Mouse (Mus musculus) embryo, embryonic 11.5 days (tissue): ENCODE results near the gene Hoxa13.

Experiments
- DNase-seq: peaks from one replicate; pipeline ENCODE4 v3.0.0-alpha.2; 2012; ENCODE audit warnings: low read depth, low spot score

The Hoxa13 gene

DNA sequence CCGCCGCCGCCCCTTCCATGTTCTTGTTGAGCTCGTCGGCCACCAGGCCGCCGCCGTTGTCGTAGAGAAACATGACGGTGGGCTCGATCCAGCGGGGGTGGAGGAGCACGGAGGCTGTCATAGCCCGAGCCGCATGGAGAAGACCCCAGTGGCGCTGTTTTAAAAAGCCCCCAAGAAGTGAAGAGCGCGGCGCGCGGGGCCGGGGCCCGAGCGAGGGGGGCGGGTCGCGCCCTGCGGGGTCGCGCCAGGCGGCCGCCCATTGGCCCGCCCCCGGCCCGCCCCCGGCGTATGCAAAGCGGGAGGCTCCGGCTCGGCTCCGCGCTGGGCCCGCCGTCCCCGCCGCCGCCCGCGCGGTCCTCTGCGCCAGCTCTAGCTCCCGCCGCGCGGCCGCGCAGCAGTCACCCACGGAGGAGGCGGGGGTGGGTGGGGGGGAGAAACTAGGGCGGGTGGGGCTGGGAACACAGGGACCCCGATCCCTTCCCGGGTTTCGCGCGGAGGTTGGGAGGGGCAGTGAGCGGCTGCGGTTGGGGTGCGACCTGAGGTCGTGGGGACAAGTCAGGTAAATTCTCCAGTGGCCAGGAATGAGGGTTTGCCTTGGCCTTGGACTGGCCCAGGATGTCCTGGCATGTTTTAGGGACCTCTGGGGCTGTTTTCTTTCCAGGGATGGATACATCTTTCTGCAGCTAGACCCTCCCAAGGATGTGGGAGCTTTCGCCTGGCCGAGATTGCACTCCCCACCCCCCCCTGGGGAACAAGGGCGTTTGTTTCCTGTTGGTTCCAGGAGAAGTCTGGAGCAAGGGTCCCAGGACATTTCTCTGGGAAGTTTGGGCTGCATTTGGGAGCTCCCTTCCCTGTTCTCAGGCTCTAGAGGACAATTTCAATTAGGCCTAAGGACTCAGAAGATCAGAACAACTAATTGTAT, at the start of gene Hoxa13:
Gene Hoxa13 (minus strand): TSS at position 227 of the 922 bp plus-strand sequence.
- DNase-seq = no peak

DNA sequence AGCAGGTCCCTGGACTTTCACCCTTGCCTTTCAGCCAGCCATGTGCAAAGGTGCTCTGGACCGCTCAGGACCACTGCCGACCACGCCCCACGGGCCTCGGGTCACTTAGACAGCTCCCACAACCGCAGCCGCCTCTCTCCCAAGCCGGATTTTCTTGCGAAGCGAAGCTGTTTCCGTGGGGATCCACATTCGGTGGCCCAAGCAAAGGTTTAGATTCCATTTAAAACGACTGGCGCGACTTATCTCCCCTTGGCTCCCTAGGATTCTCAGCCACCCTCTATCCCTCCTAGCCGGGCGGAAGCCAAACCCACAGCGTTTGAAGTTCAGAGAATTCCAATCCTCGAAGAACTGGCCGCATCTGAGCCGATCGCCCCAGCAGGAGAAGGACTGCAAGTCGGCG, 49.7 kb upstream of the Hoxa13 start:
- no peak for DNase-seq

DNA sequence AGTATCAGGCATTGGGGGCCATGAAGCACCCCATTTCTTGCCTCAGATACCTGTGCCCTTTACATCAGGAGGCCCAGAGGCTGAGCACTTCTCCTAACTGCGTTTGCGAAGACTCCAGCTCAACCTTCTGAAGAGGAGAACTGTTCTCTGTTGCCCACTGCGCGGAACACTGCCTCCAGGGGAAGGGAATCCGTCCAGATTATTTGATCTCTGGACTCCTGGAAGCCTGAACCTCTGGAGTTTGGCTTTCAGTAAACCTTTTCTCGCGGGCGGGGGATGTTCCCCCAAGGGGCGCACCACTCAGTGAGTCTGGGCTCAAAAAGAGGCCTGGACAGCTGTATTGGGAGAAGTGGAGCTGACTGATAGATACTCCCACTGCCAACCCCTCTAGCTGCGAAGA, 49.1 kb upstream of the Hoxa13 start:
- no peak for DNase-seq

DNA sequence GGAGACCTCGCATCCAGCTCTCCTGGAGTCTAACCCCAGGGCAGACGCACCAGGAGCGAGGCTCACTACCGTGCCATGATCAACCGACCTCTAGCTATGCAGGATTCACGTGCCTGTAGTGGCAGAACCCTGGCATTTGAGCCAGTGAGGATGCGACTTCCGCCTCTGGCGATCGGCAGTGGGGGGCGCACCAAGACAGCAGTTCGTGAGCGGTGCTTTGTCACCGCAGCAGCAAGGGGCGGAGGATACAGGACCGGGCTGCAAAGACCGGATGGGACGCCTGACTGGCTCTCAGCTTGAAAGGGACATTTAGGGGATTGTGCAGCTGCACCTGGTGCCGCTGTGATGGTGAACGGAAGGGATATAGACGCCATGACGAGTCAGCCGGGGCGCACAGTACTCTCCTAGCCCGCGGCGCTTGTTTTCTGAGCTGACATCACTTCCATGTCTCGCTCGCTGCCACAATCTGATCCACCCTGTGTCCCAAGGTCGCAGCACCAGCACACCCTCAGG, 45.3 kb upstream of the Hoxa13 start:
- DNase-seq = no peak

DNA sequence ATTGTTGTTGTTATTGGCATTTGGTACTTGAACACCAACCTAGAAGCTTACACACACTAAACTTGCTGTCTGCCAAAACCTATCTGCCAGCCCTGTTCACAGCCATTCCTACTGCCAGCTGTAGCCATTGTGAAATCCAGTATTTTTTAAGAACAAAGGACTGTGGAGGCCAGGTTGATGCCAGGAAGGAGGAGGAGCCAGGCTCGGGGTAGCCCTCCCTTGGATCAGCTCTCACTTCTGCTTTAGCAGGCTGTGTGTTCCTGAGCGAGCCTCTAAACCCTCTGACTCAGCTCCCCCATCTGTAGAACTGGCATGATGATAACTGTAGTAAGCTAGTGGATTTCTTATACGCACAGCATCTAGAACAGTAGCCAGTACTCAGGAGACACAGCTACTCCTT, 42.7 kb upstream of the Hoxa13 start:
- no peak for DNase-seq

DNA sequence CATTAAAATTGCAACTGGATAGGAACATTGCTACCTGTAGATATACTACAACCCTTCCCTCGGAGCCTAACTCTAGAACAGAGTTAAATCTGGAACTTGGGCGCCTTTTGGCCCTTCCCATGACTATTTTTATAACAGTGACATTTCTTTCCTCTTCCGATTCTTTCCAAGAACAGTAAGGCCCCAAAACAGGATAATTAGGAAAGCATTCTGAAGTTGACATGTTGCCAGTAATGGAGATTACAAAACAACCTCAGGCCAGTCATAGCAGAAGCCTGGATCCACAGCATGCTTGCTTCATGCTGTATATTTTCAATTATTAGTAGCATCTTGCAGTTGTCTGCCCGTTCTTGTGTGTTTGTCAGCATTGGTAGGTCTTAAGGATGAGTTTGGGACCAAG, 40.1 kb upstream of the Hoxa13 start:
- no peak for DNase-seq

DNA sequence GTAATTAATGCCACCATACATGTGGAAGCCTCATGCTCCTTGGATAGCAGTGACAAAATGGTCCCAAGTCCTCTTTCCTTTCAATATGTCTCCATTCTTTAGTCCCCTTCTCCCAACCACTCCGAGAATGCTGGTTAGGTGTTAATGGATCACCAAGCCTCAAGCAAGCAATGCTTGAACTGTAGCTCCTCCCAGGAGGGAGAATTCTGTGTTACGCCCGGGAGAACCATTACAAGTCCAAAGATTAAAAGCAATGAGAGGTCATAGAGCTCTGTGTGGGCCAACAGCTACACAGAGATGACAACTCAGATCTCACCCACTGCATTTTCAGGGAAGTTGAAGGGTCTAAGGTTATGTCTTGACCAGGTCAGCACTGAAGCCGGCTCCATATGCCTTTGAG, 37.8 kb upstream of the Hoxa13 start:
- no peak for DNase-seq

DNA sequence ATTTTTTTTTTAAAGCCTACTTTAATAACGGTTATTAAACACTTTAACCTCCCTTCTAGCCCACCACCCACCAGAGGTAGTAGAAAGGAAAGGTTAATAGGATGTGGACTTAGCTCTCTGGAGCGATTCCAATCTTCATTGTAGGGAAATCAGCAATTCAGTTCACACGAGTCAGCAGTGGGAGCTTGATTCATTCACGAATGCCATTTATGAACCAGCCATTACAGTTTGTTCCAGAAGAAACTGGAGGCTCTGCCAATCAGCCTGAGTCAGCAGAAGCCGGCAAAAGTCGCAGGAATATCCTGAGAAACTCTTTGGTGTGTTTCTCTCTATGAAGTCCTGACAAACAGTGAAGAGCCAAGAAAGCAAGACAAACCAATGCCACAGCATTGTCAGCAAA, 33.9 kb upstream of the Hoxa13 start:
- no peak for DNase-seq

DNA sequence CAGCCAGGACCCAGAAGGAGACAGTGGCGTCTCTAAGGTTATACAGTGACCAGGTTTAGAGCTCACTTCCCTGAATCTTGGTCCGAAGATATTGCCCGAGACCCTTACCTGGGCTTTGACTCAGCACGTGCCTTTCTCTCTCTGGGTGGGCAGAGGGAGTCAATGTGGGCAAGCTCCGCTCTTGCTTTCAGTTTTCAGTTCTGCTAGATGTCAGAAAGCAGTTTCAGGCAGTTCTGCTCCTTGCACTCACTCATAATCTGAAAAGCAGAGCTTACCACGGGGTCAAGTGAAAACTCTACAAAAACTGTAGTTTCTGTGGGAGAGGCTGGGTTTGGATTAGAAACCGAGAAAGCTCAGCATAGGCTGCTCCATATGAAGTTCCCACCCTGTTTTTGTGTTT, 31.6 kb upstream of the Hoxa13 start:
- no peak for DNase-seq

DNA sequence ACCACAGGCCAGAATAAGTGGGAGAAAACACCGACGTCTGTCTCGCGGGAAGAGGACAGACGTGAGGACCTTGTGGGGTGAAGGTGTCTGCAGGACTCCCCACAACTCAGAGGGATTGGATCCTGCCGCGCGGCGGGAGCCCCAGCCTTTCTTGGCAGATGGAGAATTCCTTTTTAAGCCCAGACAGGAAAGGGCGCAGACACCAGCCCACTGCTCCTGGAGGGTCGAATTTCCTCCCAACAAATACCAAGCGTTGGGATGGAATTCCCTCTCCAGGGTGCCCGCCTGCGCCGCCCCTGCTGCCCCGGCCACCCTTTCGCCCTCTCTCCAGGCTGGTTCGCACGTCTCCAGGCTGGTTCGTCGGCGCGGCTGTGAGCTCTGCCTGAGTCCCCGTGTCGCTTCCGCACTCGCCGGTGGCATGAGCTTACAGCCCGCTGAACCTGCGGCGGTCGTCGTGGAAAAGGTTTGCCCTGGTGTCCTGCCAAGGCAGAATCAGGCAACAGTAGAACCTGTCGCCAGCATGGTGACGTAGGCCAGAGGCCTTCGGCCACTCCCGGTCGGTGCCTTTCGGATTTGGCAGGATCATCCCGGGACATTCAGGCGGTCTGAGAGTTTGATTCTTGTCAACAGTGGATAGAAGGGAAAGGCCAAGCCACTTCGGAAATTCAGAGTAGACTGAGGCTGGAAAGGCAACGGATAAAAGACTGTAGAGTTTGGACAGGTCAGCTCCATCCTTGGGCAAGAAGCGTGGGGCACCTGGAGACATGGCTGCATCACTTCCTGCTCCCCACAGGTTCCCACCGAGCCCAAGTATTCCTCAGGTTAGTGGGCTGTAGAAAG, 30.6 kb upstream of the Hoxa13 start:
- no peak for DNase-seq

DNA sequence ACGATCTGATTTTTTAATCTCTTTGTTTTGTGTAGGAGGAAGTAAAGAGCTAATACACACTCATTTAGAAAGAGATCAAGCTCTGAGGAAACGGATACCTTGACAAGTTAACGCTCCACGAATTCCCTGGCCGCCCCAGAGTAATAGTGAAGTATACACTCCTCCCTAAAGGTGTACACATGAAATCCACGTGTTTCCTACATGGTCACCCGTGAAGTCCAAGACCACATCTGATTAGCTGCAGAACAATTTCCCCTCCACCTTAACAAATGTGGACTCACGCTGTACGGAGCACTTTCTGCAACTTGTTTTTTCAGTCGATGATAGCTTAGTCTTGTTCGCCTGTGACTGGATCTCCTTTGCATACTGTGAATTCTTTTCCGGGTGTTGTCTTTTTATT, 29.5 kb upstream of the Hoxa13 start:
- no peak for DNase-seq

DNA sequence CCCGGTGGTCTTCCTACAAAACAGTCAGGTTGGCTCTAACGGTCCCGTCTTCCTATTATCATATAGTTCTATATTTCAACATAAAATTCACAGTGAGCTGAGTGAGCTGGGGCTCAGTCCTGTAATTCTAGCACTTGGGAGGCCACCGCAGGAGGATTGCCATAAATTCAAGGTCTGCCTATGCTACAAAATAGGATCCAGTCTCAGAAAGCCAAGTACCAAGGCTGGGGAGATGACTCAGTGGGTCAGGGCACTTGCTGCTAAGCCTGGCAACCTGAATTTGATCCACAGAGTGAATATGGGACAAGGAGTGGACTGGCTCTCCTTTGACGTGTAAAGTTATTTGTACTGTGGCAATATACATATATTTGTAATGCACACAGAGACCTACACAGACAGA, 23.2 kb upstream of the Hoxa13 start:
- no peak for DNase-seq

DNA sequence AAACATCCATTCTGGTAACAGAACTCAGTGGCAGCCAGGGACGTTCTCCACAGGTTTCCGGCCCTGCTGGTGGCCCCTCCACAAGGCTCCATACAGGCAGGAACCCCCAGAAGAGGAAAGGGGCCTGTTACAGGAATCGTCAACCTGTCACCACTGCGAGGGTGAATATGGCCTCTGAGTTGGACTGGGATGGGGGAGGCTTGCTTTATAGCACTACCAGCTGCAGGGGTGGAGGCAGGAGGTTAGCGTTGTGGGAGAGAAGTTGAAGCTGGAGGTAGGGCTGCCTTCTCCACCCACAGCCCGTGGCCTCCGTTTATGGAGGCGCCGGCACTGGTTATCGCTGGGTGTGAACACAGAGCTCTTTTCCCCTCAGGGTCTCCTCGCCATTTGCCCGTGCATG, 20.4 kb upstream of the Hoxa13 start:
- DNase-seq = no peak

DNA sequence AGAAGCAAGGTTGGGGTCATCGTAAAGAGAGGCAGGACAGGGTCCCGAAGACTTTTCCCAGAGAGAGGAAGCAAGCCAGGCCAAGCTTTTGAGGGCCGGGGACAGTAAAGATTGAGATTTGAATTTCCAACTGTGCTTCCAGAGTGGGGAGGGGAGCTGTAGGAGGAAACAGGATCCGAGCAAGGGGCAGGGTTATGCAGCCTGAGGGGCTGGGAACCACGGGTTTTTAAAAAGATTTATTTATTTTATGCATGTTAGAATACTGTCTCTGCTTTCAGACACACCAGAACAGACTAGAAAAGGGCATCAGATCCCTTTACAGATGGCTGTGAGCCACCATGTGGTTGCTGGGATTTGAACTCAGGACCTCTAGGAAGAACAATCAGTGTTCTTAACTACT, 16.2 kb upstream of the Hoxa13 start:
- DNase-seq = no peak

DNA sequence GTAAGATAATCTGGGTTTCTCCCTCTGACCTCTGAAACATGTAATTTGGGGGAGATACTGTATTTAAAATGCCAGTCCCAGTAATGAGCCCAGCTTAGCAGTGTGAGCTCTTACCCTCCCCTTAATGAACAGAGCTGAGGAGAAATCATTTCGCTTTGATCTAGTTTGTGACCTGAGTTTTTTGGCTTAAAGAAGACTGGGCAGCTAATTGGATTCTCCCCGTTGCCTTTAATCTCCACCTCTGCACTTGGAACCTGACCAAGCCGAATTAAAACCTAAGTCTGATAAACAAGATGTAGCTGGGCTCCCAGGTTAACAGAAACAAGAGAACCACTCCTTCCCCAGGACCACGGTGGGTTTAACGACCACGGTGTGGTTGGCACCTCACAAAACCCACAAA, 15.7 kb upstream of the Hoxa13 start:
- no peak for DNase-seq

DNA sequence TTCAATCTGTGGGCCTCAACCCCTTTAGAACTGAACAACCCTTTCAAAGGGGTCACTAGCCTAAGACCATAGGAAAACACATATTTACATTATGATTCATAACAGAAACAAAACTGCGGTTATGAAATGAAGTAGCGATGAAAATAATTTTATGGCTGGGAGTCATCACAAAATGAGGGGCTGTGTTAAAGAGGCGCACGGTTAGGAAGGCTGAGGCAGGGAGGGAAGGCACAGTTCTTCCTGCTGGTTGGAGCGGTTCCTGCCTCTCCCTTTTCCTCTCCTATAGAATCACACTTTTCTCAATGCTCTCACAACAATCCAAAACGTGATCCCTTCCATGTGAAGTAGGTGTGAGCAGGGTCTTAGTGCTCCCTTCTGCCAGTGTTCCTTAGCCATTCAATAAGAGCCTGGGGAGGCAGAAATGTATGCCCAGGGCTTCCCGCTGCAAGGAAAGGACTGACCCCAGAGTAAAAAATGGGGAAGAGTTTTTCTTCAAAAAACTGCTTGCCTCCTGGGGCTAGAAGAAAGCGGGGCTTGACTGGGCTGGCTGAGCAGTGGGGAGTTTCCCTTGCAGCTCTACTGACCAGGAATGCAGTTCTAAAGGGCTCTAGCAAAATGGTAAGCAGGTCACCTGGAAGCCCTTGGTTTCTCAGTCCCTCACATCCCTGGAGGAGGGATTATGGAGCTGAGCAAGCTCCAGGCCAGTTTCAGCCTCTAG, 15.0 kb upstream of the Hoxa13 start:
- no peak for DNase-seq

DNA sequence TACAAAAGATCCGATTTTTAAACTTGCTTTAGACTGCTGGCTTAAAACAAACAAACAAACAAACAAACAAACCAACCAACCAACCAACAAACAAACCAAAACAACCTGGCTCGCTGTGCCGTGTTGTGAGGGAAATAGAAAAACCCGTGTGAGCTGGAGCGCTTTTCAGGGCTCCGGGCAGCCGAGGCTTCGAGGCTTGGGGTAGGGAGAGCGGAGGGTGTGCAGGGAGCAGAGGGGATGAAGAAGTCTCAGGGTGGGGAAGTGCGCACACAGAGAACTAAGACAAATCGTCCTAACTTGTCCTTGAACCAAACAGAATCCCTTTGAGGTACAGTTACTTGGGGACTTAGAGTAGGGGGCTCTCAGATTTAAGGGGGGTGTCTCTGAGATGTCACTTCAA, 13.9 kb upstream of the Hoxa13 start:
- no peak for DNase-seq

DNA sequence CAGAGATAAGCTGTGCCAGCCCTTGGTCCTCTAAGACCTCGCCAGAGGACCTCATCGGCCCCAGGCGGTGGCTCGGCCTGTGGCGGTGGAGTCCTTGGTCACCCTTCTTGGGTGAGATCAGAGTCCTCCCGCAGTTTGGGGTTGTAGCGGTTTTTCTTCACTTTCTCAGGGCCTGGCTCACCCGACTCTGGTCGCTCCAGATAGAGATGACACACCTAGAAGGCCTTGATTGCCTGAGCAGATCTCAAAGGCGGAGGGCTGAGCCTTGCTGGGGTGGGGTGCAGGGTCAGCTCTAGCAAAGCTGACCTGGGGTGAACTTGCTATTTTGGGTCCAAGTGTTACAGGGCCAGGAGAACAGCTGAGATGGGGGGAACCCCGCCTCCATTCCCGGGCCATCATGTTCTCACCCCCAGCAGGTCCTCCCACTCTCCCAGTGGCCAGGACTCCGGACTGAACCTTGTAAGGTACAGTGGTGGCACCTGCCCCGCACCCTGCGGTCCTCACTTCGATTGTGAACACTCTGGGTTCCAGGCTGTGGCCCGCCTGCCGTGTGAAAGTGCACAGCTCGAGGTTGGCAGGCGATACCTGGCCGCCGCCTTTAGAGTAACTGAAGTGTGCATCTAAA, 13.1 kb upstream of the Hoxa13 start:
- no peak for DNase-seq

DNA sequence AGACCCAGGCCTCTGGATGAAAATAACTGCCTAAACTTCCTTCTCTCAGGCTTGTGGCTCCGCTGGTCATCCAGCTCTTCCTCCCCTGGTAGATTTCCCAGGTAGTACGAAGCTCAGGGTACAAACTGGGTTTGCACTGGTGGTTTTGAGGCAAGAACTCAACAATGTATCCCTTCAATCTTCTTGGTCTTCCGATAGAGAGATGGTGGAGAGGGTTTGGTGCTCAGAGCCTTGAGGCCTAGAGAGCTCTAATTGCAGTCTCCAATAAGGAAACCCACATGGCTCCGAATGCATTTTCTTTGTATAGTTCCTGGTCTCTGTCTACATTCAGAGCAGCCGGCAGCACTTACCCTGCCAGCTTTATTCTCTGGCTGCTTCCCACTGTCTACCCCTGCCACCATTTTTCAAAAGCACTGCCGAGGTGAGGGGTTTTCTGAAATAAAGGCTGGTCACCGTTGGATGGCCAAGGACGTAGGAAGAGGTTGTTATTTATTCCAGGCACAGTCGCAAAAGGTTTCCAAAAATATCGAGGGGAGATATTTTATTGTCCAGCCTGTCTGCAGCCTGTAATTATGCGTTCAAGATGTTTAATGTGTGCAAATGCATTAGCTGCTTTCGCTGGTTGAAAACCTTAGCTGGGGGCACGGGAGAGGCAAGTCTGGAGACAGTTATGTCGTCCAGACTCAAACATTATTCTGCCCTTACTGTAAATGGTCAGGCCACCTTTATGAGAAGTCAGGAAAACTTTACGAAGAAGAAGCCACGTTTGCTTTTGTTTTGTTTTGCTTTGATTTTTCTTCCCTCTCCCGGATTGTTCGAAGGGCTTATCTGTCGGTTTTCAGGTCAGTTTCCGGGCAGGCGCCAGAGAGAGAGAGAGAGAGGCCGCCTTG, 12.3 kb upstream of the Hoxa13 start:
- no peak for DNase-seq
